Mouse (Mus musculus): ENCODE data around the gene Fdxr. TPM values are rescaled to one million over a fixed set of nuclear protein-coding genes. Genes with fewer than 3 reads are reported as not detected.

Fdxr gene
- total RNA-seq, 2 experiments from 2014 or later = 7.5 to 9.5 TPM

DNA sequence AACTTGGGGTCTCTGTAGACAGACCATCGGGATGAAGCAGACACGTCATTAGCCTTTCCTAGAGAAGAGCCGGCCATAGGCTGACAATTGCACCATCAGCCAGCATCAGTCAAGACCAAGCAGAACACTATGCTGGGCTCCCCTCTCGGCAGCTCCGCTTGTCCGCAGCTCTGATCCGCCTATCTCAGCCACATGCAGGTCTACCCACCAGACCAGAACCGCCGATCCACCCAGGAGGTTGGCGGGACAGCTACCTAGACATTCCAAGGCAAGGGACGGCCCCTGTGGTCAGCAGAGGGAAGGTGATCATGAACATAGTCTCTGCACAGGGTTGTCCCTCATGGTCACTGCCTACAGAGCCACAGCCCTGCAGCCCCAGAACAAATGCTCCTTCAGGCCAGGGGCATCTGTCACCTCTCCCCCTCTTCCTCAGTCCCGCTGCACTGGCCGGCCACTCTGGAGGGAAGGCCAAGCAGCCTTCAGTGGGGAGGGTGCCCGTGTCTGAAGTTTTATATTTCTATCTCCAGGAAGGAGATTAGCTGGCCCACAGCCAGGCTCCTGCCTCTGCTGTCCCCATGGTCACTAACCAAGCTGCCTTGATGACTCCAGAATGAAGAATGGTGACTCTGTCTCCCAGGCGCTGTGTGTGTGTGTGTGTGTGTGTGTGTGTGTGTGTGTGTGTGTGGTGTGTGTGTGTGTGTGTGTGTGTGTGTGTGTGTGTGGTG is 42.4 kb downstream of the Fdxr start:
- DNase-seq = peak; percentile 64

DNA sequence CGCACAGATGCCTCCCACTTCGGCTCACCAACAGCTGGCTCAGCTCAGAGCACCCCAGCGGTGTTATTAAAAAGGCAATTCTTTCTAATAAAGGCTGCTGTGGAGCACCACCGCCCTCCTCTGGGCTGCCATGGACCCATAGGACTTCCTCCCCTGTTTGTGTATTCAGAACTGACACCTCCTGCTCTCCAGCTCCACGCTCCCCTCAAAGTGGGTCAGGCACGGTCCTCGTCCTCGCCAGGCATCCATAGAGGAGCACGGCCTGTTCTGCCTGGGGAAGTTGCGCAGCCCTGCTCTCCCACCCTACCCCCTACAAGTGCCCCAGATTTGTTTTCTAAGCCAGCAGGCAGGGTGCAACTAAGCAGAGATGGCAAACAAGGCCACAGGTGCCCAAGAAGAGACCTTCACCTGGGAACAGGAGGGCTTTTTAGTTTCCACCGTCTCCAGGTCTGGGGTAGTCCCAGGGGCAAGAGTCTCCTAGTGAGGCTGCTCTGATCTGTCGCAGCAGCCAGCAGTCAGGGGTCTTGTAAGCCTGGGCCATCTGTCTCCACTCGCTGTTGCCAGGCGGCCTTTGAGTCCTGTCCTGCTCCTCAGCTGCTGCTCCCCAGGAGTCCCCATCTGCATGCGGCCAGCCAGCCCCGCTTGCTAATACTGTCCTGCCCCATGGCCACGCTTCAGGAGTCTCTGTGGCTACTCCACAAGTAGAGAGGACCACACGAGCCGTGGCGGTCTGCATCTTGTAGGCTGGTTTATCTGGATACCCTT is 43.1 kb downstream of the Fdxr start:
- DNase-seq = peak; percentile 31

DNA sequence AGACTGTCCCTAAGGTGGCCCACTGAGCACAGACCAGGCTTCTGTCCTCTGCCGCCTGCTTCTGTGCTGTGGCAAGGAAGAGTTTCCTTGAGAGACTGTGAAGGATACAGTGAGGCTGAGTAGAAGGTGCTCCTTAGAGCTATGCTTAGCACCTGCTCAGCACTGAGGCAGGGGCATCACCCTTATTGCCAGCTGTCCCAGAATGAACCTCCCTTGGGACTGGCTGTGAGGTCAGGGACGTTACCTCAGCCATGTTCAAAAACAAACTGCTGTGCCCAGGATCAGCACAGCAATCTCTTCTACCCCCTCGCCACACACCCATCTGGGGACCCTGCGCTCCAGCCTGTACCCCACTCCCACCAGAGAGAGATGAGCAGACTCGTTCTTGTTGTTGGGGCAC is 44.0 kb downstream of the Fdxr start:
- no peak for DNase-seq

DNA sequence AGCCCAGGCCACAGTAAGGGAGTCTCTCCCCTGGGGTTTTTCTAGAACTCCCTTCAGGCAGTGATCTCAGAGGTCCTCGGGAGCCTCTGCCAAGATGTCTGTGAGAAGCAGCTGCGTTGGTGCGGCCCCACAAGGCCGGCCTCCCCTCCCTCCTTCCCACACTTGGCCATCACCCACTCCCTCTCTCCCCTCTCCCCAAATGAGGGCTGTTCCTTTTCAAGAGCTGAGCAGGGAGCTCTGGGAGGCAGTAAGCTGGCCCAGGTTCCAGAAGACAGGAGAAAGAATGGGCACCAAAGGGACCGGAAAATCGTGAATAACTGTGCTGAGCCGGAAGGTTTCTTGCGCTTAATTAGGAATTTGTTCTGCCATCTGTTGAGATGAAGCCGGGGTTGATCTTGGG is 44.9 kb downstream of the Fdxr start:
- no peak for DNase-seq

DNA sequence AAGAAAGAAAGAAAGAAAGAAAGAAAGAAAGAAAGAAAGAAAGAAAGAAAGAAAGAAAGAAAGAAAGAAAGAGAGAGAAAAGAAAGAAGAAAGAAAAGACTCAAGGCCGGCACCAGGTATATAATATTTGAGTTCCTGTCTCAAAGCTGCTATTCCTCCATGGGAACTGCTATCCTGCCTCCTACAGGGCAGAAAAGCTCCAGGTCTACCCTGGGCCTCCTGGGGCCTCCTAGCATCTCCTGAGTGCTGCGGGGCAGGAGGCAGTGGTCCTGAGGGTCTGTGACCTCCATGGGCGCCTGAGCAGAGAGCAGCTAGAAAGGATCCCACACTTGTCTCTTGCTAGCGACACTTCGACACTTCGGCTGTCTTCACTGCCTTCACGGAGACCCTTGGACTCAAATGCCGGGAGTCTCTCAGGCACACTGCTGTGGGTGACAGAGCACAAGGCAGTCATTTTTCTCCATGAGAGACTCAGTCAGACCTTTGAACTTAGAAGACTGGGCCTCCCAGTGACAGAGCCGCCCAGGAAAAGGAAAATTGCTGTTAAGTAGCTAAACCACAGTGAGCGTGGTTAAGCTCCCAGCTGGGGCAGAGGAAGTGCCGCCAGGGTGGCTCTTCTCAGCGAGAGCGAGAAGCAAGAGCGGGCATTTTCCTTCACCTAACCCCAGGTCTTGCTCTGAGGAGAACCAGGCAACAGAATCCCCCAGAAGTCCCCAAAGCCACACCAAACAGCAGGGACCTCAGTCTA is 45.5 kb downstream of the Fdxr start:
- DNase-seq = no peak

DNA sequence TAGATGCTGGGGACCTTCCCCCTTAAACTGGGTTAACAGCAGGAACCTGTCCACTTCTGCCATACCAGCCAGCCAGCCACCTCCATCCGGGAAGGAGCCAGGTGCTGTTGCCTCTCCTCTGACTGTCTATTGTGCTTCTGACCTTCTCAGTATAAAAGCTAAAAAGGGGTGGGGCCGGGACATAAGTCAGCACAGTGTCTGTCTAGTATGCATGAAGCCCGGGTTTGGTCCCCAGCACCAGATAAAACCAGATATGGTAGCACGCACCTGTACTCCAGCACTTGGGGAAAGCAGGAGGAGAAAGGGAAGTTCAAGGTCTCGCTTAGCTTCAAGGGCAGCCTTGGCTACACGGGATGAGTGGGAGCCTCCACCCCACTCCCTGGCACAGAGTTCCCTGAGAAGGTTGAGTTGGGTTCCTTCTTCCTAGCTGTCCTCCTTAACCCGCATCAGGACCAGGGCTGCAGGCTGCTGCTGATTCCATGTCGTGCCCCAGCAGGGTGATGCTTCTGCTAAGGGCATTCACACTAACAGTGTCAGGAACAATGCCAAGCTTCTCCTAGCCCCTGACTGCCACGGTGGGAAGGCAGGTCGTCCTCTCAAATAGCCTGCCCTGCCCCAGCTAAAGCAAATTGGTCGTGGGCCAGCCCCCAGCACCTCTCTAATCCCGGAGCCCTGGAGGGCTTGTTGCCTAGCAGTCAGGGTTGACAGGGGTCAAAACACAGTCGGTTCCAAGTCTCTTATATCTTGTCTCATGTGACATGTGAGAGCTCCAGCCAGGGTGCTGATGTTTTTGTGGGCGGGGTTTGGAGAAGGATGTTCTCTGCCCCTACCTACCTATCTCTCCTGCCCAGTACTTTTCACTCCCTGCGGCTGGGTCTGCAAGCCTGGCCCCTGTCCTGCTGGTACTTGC is 47.6 kb downstream of the Fdxr start:
- peak; percentile 68 for DNase-seq

DNA sequence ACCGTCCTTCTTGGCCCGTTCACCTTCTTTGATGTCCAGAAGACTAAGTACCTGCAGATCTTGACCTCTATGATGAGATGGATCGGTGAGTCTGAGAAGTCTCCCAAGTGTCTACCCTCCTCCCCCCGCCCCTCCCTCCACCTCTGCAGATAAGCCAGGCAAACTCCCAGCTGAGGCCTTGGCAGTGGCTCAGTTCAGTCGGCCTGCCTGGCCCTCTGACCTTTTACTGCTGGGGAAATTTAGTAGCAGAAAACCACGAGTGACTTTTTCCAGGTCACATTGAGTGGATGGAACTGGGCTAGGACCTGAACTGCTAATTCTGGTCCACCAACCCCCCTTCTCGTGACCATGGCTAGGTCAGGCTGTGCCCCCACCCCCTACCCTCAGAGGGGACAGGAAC is 48.4 kb downstream of the Fdxr start:
- no peak for DNase-seq

DNA sequence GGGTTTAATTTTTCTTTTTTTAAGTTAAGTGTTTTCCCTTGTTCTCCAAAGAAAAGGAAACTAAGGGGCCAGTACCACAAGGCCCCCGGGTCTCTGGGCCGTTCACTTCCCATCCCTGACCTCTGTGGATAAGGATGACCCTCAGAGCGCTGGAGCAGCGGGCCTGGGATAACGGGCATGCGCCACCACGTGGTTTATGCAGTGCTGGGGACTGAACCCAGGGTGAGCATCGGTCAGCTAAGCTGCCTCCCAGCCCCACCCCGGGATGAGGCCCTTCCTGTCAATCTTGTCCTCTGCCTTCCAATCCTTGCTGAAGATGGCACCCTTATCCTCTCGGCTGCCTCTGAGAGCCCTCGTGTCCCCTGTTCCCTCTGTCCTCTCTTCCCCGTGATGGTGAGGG is 49.2 kb downstream of the Fdxr start:
- DNase-seq = peak; percentile 23

DNA sequence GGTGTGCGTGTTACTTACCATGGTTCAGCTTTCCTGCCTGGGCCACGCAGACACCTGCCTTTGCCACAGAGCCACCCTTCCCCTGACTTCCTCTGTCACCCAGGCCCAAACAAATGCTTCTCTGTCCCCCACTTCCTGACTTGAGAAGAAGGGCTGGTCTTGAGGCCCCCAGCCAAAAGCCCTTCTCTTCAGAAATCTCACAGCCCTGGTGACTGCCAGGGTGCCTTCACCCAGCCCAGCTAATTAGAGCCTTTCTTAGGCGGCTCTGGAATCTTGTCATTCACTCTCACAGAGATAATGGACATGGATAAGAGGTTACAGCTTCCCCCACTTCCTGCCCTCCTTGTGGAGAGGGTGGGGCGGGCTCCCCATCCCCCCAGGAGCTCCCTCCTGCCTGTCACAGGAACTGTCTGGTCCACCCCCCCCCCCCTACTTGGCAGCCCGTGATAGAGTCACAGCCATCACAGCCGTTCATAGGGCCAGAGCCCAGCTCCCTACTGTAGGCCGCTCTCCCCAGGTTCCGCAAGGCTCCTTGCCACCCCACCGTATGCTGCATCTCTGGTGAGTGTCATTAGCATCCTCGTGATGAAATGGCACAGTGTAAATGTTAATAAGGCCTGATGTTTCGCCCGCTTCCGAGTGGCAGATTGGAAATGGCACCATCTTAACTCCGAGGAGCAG is 49.9 kb downstream of the Fdxr start:
- peak; percentile 37 for DNase-seq

DNA sequence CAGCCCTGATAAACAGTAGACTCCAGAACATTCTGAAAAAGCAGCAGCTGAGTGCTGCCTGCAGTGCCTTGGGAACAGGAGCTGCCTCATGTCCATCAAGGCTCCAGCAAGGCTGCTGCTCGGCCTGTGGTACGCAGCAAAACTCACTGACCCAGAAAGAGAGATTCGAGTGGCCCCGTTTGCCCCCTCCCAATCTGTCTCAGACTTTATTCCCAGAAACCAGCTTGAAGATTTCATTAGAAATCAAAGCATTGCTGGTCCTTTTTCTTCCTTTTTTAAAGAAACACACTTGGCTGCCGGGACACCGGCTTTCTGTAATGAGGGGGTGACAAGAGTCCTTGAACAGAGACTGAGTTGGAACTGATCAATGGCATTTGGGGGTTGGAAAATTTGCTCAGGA is 51.5 kb downstream of the Fdxr start:
- no peak for DNase-seq

DNA sequence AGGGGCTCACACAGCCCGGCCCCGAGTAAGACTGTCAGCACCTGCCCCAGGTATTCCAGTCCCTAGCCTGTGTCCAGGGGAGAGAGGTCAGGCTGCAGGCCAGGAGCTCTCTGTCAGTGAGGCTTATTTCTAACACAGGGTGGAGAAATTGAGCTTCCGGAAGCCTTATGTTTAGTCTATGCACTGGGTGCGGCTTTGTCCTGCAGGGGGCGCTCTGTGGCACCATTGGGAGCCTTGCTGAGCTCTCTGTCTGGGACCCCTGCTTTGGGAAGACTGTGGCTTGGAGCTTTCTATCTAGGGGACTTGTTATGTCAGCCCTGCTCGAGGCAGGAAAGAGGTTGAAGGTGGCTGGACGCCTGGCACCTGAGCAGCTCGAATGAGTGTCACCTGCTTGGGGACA is 52.0 kb downstream of the Fdxr start:
- peak; percentile 81 for DNase-seq

DNA sequence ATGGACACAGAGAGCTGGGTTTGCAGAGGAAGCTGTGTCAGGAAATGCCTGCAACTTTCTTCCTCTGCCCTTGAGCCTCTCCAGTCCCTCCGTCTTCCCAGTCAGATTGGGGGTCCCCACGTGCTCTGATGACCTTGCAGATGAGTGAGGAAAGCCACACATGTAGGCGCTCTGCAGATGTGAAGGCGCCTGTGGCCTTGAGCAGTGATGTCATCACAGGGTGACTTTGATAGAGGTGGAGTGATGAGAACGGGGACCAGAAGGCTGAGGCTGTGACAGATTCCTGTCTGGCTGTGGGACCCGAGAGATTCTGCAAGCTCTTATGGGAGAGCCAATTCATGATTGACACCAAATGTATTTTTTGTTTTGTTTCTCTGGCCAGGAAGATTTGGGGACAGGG is 53.0 kb downstream of the Fdxr start:
- no peak for DNase-seq

DNA sequence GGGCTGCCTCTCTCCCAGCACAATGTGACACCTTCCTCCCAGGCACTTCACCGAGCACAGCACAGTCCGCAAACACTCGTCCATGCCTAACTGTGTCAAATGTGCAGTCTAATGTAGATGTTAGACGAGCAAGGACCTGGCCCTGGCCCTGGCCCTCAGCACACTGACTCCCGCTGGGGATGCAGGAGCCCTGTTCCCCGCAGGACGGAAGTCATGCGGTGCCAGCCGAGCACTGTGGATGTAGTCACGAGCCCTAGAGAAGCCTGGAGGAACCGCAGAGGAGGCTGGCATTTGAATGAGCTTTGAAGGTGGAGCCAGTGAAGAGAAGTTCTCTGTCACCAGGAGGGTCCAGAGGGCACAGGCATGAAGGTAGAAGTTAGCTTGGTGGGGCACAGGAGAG is 53.4 kb downstream of the Fdxr start:
- no peak for DNase-seq

DNA sequence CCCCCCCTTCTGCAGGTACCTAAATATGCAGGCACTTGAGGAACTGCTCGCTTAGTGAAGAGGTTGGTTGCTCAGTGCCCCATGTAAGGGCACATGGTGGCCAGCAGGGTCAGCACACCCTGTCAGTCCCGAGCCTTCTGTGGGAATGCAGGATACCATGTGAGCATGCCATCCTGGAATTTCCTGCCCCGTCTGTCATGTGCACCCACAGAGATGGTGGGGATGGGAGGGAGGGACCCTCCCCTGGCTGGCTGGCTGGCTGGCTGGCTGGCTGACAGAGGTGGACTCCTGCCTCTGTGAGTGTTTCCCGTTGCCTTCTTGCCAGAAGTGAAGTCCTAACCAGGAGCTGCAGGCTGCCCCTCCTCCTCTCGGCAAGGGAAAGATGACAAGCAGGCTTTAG is 54.3 kb downstream of the Fdxr start:
- DNase-seq = peak; percentile 58

DNA sequence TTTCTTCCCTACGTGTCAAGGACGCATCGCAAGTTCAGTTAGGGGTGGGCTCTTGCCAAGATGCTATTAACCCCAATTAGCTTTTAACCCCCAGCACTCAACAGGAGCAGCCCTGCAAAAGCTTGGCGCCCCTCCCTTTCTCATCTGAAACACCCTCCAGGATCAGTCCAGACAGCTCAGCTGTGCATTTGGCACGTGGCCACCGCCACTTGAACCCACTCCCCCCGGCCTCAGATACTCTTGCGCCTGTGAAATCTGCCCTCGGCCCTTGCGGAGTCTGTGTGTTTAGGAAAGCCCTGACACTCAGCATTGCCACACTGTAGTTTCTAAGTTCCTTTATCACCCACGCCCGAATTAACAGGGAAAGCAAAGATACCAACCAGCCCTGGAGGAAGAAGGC is 54.8 kb downstream of the Fdxr start:
- peak; percentile 61 for DNase-seq

DNA sequence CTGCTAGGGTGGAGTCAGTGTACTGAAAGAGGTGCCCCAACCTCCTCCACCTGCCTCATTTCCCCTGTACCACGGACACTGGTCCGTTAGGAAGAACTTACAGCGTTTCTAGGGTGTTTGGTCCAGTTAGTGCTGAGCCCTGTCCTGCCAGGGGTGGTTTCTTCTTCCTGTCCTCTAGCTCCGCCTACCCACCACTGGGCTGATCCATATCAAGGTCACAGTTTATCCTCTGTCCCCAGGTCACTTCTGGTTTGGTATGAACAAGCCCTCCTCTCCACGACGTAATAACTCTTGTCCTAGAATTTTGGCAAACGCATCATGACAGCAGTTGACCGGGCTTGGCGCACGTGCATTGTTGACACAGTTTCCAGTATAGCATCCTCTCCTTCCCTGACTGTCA is 57.2 kb downstream of the Fdxr start:
- no peak for DNase-seq

DNA sequence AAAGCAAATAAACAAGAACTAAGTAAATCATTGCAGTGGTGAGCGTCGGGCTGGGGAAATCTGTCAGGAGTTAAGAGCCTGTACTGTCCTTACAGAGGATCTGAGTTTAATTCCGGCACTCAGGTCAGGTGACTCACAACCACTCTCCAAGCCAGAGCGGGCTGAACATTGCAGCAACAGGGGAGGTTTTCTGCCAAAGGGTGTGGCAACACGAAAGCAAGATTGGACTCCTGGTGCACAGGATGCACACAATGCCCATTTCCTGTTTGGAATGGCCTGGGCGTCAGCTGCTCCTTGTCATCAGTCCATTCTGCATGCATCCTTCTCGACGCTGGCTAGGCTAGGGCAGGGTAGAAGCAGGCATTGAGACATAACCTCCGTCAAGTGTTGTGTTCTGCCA is 57.6 kb downstream of the Fdxr start:
- peak; percentile 57 for DNase-seq
